In the genomic region with DNA sequence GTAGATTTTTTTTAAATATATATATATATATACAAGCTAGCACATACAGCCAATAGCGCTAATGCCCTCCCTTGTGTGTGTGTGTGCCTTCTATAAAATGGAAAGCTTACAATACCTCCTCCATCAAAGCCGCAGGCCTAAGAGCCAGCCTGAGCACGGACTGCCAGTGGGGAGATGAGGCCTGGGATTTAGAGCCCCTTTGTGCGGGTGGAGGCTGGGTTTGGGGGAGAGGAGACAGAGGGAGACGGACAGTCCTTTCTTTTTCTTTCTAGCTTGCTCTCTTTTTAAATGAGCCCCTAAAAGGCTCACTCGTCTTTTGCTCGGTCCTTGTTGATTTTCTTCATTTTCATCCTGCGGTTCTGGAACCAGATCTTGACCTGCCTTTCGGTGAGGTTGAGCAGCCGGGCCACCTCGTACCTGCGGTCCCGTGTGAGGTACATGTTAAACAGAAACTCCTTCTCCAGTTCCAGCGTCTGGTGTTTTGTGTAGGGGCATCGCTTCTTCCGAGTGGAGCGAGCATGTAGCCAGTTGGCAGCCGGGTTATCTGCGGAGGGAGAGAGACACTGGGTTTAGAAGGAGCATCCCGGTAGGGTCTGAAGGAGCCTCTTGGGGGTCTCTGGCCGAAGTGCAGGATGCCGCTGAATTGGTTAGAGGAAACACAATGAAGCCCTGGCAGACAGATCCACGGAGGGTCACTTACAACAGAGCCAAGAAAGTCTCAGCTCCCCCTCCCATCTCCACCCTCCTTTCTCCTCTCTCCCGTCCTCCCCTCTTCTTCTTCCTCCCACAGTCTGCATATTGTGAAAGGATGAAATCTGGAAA, we compare ENCODE assay signal across 17 mouse cellular contexts. TPM values are rescaled to one million over a fixed set of nuclear protein-coding genes. Genes with fewer than 3 reads are reported as not detected.
DNase-seq lines count a peak whose midpoint lies in the region; ATAC-seq and TF ChIP-seq lines count a peak whose summit lies in the region.
"Had no signal": no experiment of that assay in that cellular context is flagged by ENCODE, and none has a peak within 500 bp of the region (broad histone marks: within the 10 kb centered on the region; RNA-seq: fewer than 3 reads in every experiment).

No protein-coding gene starts in this region.

- no peaks in the 10 kb centered on the region for H3K9me3 ChIP-seq in kidney, embryonic 14.5 days (ENCODE audit: control insufficient read depth, low read length)
- no peaks in the 10 kb centered on the region for H3K9me3 ChIP-seq in liver, embryonic 13.5 days (replicated peaks)
- H3K9me3 ChIP-seq: embryonic facial prominence, embryonic 12.5 days had no signal

- peak overlapping the region; percentile 64 for H3K4me3 ChIP-seq in kidney, embryonic 14.5 days (ENCODE audit: low read length)
- H3K4me3 ChIP-seq in liver, embryonic 13.5 days (replicated peaks): peak overlapping the region; percentile 6
- no peak overlapping the region for H3K4me3 ChIP-seq in lung, adult 2 months (replicated peaks; ENCODE audit: extremely low read depth, low read depth, low read length)
- H3K4me3 ChIP-seq: embryonic facial prominence, embryonic 12.5 days had no signal

- H3K4me1 ChIP-seq in kidney, embryonic 14.5 days (ENCODE audit: control insufficient read depth, insufficient read depth, low read length): peaks cover 30% of the 10 kb centered on the region; the same call in 1 of the 2 replicates
- 0 out of 2 replicates have a peak, but pooled peaks cover 4% of the 10 kb centered on the region for H3K4me1 ChIP-seq in liver, embryonic 13.5 days (replicated peaks)
- peaks cover 3% of the 10 kb centered on the region; the same call in 1 of the 2 replicates for H3K4me1 ChIP-seq in lung, adult 2 months (ENCODE audit: control insufficient read depth, insufficient read depth, low read length)
- H3K4me1 ChIP-seq: embryonic facial prominence, embryonic 12.5 days had no signal

- no peak for ATAC-seq in kidney, embryonic 14.5 days (ENCODE audit: low FRiP score, low TSS enrichment)
- no peak for ATAC-seq in liver, embryonic 13.5 days (ENCODE audit: low read depth)

- H3K27me3 ChIP-seq in kidney, embryonic 14.5 days (ENCODE audit: control insufficient read depth, insufficient read depth, low read length): 0 out of 2 replicates have a peak, but pooled peaks cover 7% of the 10 kb centered on the region
- H3K27me3 ChIP-seq in liver, embryonic 13.5 days: peaks cover 99% of the 10 kb centered on the region

- no peak for TF ChIP-seq POLR2A in lung, adult 2 months (IDR thresholded peaks at IDR 0.05; ENCODE audit: borderline replicate concordance, extremely low read depth, low read depth, low read length)

- peak overlapping the region; percentile 97 for H3K4me2 ChIP-seq in kidney, embryonic 14.5 days (replicated peaks; ENCODE audit: low read depth, low read length)
- 0 out of 2 replicates have a peak overlapping the region, but pooled peaks have one; percentile 24 for H3K4me2 ChIP-seq in liver, embryonic 13.5 days
- H3K4me2 ChIP-seq: embryonic facial prominence, embryonic 12.5 days had no signal

- peak; percentile 6 for DNase-seq in thymus, postnatal 4 days
- no peak for DNase-seq in thymus, postnatal 10 days (ENCODE audit: low spot score in 2 of 2)
- no peak for DNase-seq in liver, embryonic 13.5 days
- DNase-seq in lung, adult 2 months: no peak
- DNase-seq in left cerebral cortex, adult 18-20 months (ENCODE audit: low spot score in 2 of 2): no peak
- DNase-seq in urinary bladder, postnatal 4 days (ENCODE audit: low spot score in 2 of 2): no peak
- DNase-seq: adrenal gland, postnatal 10 days; cerebellum, adult 11 months; heart, postnatal 36 days; right cerebral cortex, postnatal 14 days; thymus, adult 2 months had no signal

- peaks cover 10% of the 10 kb centered on the region; the same call in 1 of the 2 replicates for H3K36me3 ChIP-seq in kidney, embryonic 14.5 days (ENCODE audit: control insufficient read depth, insufficient read depth, low read length)
- H3K36me3 ChIP-seq in liver, embryonic 13.5 days: no peaks in the 10 kb centered on the region
- H3K36me3 ChIP-seq: embryonic facial prominence, embryonic 12.5 days had no signal

- WGBS in kidney, embryonic 14.5 days: 1% methylated on average over 24 of the region's 24 CpGs
- 5% methylated on average over 24 of the region's 24 CpGs for WGBS in liver, embryonic 13.5 days (ENCODE audit: insufficient replicate concordance)
- 29% methylated on average over 24 of the region's 24 CpGs for WGBS in lung, adult 2 months

- H3K9ac ChIP-seq in kidney, embryonic 14.5 days (ENCODE audit: low read depth, low read length): peak overlapping the region; percentile 87
- no peak overlapping the region for H3K9ac ChIP-seq in liver, embryonic 13.5 days
- H3K9ac ChIP-seq: embryonic facial prominence, embryonic 12.5 days had no signal

- no peak for TF ChIP-seq CTCF in lung, adult 2 months (IDR thresholded peaks at IDR 0.05; ENCODE audit: insufficient read depth, low read length)

- H3K27ac ChIP-seq in kidney, embryonic 14.5 days (ENCODE audit: low read depth, low read length): peak overlapping the region; percentile 90
- no peak overlapping the region for H3K27ac ChIP-seq in liver, embryonic 13.5 days
- H3K27ac ChIP-seq: embryonic facial prominence, embryonic 12.5 days had no signal

RNA-seq across cellular contexts. Expression of gene Hoxa7, which starts 2.5 kb away (rescaled TPM):
- 19.1 and 19.6 TPM in 2 replicates for polyA plus RNA-seq in kidney, embryonic 14.5 days (2014; fragmentation: Nextera tagmentation; extraction: Ambion mirVana)
- polyA plus RNA-seq in liver, embryonic 13.5 days (2015; fragmentation: Nextera tagmentation; extraction: Ambion mirVana): 0.52 and 0.59 TPM in 2 replicates
- 6.6 and 8.3 TPM in 2 replicates for polyA plus RNA-seq in lung, adult 2 months (2012; rRNA removed)
- total RNA-seq in left cerebral cortex, adult 18-20 months (2021): not detected
- total RNA-seq: MEL; monocyte, adult 5-6 weeks had no signal

RNA-seq across cellular contexts. Expression of gene Hoxa9, which starts 6.7 kb away (rescaled TPM):
- 58.1 and 67.8 TPM in 2 replicates for polyA plus RNA-seq in kidney, embryonic 14.5 days (2014; fragmentation: Nextera tagmentation; extraction: Ambion mirVana)
- polyA plus RNA-seq in liver, embryonic 13.5 days (2015; fragmentation: Nextera tagmentation; extraction: Ambion mirVana): 0.44 and 0.89 TPM in 2 replicates
- 0.23 TPM in 1 of 2 replicates, not detected in the other for polyA plus RNA-seq in lung, adult 2 months (2012; rRNA removed)
- not detected for total RNA-seq in left cerebral cortex, adult 18-20 months (2021)
- total RNA-seq: heart, postnatal 36 days; layer of hippocampus, adult 18-20 months; MEL; monocyte, adult 5-6 weeks had no signal
- polyA plus RNA-seq: embryonic facial prominence, embryonic 12.5 days had no signal

RNA-seq across cellular contexts. Expression of gene Gm28308, which starts 11.0 kb away (rescaled TPM):
- not detected in 2 replicates for polyA plus RNA-seq in kidney, embryonic 14.5 days (2014; fragmentation: Nextera tagmentation; extraction: Ambion mirVana)
- polyA plus RNA-seq in liver, embryonic 13.5 days (2015; fragmentation: Nextera tagmentation; extraction: Ambion mirVana): not detected in 2 replicates
- polyA plus RNA-seq in lung, adult 2 months (2012; rRNA removed): 0.37 and 0.39 TPM in 2 replicates
- total RNA-seq in left cerebral cortex, adult 18-20 months (2021): not detected
- total RNA-seq: heart, postnatal 36 days; layer of hippocampus, adult 18-20 months; MEL had no signal
- polyA plus RNA-seq: embryonic facial prominence, embryonic 12.5 days; lung, embryonic 16.5 days had no signal

RNA-seq across cellular contexts. Expression of gene Hoxa3, which starts 11.0 kb away (rescaled TPM):
- 9.7 and 13.6 TPM in 2 replicates for polyA plus RNA-seq in kidney, embryonic 14.5 days (2014; fragmentation: Nextera tagmentation; extraction: Ambion mirVana)
- polyA plus RNA-seq in liver, embryonic 13.5 days (2015; fragmentation: Nextera tagmentation; extraction: Ambion mirVana): 0.24 and 0.43 TPM in 2 replicates
- polyA plus RNA-seq in lung, adult 2 months (2012; rRNA removed): 12.8 and 13.4 TPM in 2 replicates
- not detected for total RNA-seq in left cerebral cortex, adult 18-20 months (2021)
- total RNA-seq: layer of hippocampus, adult 18-20 months; MEL; monocyte, adult 5-6 weeks had no signal

RNA-seq across cellular contexts. Expression of gene Hoxa6, which starts 15.6 kb away (rescaled TPM):
- 4.4 TPM in 2 replicates for polyA plus RNA-seq in kidney, embryonic 14.5 days (2014; fragmentation: Nextera tagmentation; extraction: Ambion mirVana)
- not detected in 2 replicates for polyA plus RNA-seq in liver, embryonic 13.5 days (2015; fragmentation: Nextera tagmentation; extraction: Ambion mirVana)
- 1.7 and 2.3 TPM in 2 replicates for polyA plus RNA-seq in lung, adult 2 months (2012; rRNA removed)
- total RNA-seq in left cerebral cortex, adult 18-20 months (2021): not detected
- total RNA-seq: heart, postnatal 36 days; layer of hippocampus, adult 18-20 months; MEL; monocyte, adult 5-6 weeks had no signal
- polyA plus RNA-seq: embryonic facial prominence, embryonic 12.5 days had no signal

Comparison
In these comparisons a context has a peak if more than half of its experiments do, and no peak if none do; other contexts are left out.
1. RNA of gene Hoxa9, which starts 6.7 kb away (polyA plus RNA-seq): 58.1 to 67.8 TPM in kidney, embryonic 14.5 days; 0.44 to 0.89 TPM in liver, embryonic 13.5 days and 0.23 TPM in lung, adult 2 months; every median in the first group is over 10 times any median in the second.